Mouse (Mus musculus): ENCODE measurements at regions not wholly inside any gene's neighbourhood (a gene's known extent, or its start where the extent isn't known, plus 50 kb on each side); places are given as distances from the start of the nearest gene placed in this dataset.

DNA sequence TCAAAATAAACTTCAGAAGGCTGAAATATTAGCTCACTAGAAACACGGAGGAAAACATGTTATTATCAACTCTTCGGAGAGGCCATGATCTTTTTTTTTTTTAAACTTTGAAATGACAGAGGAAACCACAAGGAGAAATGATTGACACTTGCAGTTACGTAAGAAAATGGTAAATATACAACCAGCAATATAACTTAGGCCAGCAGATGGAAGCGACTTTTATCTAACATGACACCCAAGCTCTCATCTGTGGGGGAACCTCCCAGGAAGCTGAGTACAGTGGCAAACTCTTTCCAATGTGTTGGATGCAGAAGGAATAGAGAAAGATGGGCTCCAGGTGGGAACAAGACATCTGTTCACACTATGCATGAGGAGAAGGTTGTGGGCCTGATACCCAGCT lies 104.2 kb downstream of the Gm5426 start:
- Histone ChIP-seq H3K27me3 (ENCODE audit: control insufficient read depth, insufficient read depth, low read length) (no peaks in the 10 kb centered on the region), H3K36me3 (ENCODE audit: control insufficient read depth, insufficient read depth, low read length) (no peaks in the 10 kb centered on the region), H3K27ac (ENCODE audit: insufficient read depth, low read depth, low read length) (no peak overlapping the region), H3K4me3 (ENCODE audit: low read depth, low read length) (no peak overlapping the region), H3K4me1 (ENCODE audit: control insufficient read depth, insufficient read depth, insufficient read length, low read length) (no peaks in the 10 kb centered on the region)
- WGBS = 75% methylated on average over 4 of the region's 4 CpGs
- TF ChIP-seq CTCF (IDR thresholded peaks at IDR 0.05; ENCODE audit: extremely low read depth, insufficient read length, insufficient replicate concordance, low read depth, low read length) (no peak), POLR2A (IDR thresholded peaks at IDR 0.05; ENCODE audit: low read depth, low read length) (no peak)

GRCm38 (mm10) chr10:96253671-96254070 lies 117.3 kb downstream of the Gm5426 start:
- Histone ChIP-seq H3K4me3 (ENCODE audit: low read depth, low read length) (no peak overlapping the region), H3K27me3 (ENCODE audit: control insufficient read depth, insufficient read depth, low read length) (no peaks in the 10 kb centered on the region), H3K4me1 (ENCODE audit: control insufficient read depth, insufficient read depth, insufficient read length, low read length) (no peaks in the 10 kb centered on the region), H3K27ac (ENCODE audit: insufficient read depth, low read depth, low read length) (no peak overlapping the region), H3K36me3 (ENCODE audit: control insufficient read depth, insufficient read depth, low read length) (no peaks in the 10 kb centered on the region)
- TF ChIP-seq CTCF (IDR thresholded peaks at IDR 0.05; ENCODE audit: extremely low read depth, insufficient read length, insufficient replicate concordance, low read depth, low read length) (no peak), POLR2A (IDR thresholded peaks at IDR 0.05; ENCODE audit: low read depth, low read length) (no peak)

DNA sequence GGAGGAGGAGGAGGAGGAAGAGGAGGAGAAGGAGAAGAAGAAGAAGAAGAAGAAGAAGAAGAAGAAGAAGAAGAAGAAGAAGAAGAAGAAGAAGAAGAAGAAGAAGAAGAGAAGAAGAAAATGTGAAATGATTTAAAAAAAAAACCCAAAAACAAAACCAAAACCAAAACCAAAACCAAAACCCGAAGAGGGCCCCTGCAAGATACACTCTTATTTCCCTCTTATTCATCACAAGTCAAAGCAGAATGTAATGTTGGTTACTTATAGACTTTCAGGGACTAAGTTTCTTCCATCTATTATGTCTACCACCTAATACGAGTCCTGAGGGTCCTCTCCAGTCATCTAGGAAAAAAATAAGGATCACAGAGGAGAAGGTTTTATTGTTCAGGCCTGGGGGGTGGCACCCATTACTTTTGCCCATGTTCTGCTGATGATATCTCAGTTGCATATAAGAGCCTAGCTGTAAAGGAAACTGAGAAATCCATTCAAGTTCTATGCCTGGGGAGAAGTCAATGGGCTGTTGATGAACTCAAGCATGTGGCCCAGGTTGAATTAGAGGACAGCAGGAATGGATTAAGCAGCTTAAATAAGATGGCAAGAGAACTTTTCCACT lies 118.0 kb downstream of the Gm5426 start:
- 62% methylated on average over 2 of the region's 2 CpGs for WGBS
- H3K4me3 ChIP-seq (ENCODE audit: low read depth, low read length) = no peak overlapping the region
- H3K36me3 ChIP-seq (ENCODE audit: control insufficient read depth, insufficient read depth, low read length) = no peaks in the 10 kb centered on the region
- no peaks in the 10 kb centered on the region for H3K27me3 ChIP-seq (ENCODE audit: control insufficient read depth, insufficient read depth, low read length)
- H3K4me1 ChIP-seq (ENCODE audit: control insufficient read depth, insufficient read depth, insufficient read length, low read length) = no peaks in the 10 kb centered on the region
- TF ChIP-seq CTCF (IDR thresholded peaks at IDR 0.05; ENCODE audit: extremely low read depth, insufficient read length, insufficient replicate concordance, low read depth, low read length) (no peak), POLR2A (IDR thresholded peaks at IDR 0.05; ENCODE audit: low read depth, low read length) (no peak)
- H3K27ac ChIP-seq (ENCODE audit: insufficient read depth, low read depth, low read length) = no peak overlapping the region

DNA sequence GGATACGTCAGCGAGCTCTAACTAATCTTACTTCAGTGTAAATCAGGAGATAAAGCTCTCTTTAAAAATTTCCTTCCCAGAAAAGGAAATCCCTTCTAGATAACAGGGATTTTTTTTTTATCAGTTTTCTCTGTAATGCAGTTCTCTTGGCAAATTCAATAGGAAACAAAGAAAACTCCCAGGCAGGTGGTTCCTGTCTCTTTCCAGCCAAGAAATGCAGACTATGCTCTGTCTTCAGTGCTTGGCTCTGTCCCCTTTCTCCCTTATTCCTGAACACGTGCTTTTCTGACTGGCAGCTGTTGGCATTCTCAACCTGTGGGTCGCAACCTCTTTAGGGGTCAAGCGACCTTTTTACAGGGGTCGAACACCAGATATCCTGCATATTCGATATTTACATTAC lies 121.5 kb downstream of the Gm5426 start:
- H3K4me1 ChIP-seq (ENCODE audit: control insufficient read depth, insufficient read depth, insufficient read length, low read length) = no peaks in the 10 kb centered on the region
- WGBS = 80% methylated on average over 7 of the region's 7 CpGs
- no peak overlapping the region for H3K27ac ChIP-seq (ENCODE audit: insufficient read depth, low read depth, low read length)
- no peak overlapping the region for H3K4me3 ChIP-seq (ENCODE audit: low read depth, low read length)
- no peaks in the 10 kb centered on the region for H3K36me3 ChIP-seq (ENCODE audit: control insufficient read depth, insufficient read depth, low read length)
- no peak for TF ChIP-seq POLR2A (IDR thresholded peaks at IDR 0.05; ENCODE audit: low read depth, low read length)
- TF ChIP-seq CTCF (IDR thresholded peaks at IDR 0.05; ENCODE audit: extremely low read depth, insufficient read length, insufficient replicate concordance, low read depth, low read length) = no peak
- H3K27me3 ChIP-seq (ENCODE audit: control insufficient read depth, insufficient read depth, low read length) = no peaks in the 10 kb centered on the region

- WGBS = 82% methylated on average over 10 of the region's 10 CpGs
Observed at GRCm38 (mm10) chr10:96259242-96259641, 122.8 kb downstream of the Gm5426 start.

DNA sequence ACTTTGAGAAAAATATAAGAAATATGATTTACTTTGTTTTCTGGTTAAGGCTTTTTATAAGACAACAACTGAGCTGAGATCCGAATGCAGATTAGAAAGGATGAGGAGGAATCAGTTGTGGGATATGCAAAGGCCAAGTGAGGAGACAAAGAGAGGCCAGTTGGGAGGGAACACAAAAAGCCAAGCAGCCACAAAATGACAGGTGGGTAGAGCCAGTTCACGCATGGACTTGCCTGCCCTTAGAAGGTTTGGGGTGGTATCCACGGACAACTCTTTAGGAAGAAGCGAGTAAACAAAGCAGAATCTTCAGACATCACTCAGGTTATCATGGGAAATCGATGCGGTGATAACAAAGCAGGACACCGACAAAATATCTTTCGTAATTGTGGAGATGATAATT lies 123.2 kb downstream of the Gm5426 start:
- WGBS = 96% methylated on average over 8 of the region's 8 CpGs
- no peaks in the 10 kb centered on the region for H3K27me3 ChIP-seq (ENCODE audit: control insufficient read depth, insufficient read depth, low read length)
- no peak overlapping the region for H3K27ac ChIP-seq (ENCODE audit: insufficient read depth, low read depth, low read length)
- no peaks in the 10 kb centered on the region for H3K36me3 ChIP-seq (ENCODE audit: control insufficient read depth, insufficient read depth, low read length)
- TF ChIP-seq POLR2A (IDR thresholded peaks at IDR 0.05; ENCODE audit: low read depth, low read length) = no peak
- no peak for TF ChIP-seq CTCF (IDR thresholded peaks at IDR 0.05; ENCODE audit: extremely low read depth, insufficient read length, insufficient replicate concordance, low read depth, low read length)
- no peaks in the 10 kb centered on the region for H3K4me1 ChIP-seq (ENCODE audit: control insufficient read depth, insufficient read depth, insufficient read length, low read length)
- H3K4me3 ChIP-seq (ENCODE audit: low read depth, low read length) = no peak overlapping the region

More at GRCm38 (mm10) chr10:96259242-96259641, 122.8 kb downstream of the Gm5426 start:
- no peaks in the 10 kb centered on the region for H3K36me3 ChIP-seq (ENCODE audit: control insufficient read depth, insufficient read depth, low read length)
- TF ChIP-seq POLR2A (IDR thresholded peaks at IDR 0.05; ENCODE audit: low read depth, low read length) = no peak
- TF ChIP-seq CTCF (IDR thresholded peaks at IDR 0.05; ENCODE audit: extremely low read depth, insufficient read length, insufficient replicate concordance, low read depth, low read length) = no peak
- H3K27me3 ChIP-seq (ENCODE audit: control insufficient read depth, insufficient read depth, low read length) = no peaks in the 10 kb centered on the region
- no peak overlapping the region for H3K27ac ChIP-seq (ENCODE audit: insufficient read depth, low read depth, low read length)
- H3K4me1 ChIP-seq (ENCODE audit: control insufficient read depth, insufficient read depth, insufficient read length, low read length) = no peaks in the 10 kb centered on the region
- H3K4me3 ChIP-seq (ENCODE audit: low read depth, low read length) = no peak overlapping the region

DNA sequence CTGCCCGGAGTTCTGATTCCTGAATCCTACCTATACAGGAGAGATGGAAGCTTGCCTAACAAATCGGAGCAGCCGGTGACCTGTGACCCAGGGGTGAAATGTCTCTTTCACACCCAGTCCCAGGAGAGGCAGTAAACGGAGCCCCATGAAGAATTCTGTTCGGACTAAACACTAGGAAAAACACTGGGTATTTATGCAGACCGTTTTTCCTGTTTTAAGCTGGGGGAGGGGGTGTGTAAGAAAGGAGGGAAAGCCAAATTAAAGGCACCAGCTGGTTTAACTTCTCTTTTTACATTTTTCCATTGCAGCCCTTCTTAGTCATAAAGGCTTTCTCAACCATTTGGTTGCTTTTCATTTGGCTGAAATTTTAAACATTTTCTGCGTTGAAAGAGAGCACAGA lies 127.1 kb downstream of the Gm5426 start:
- no peak for TF ChIP-seq CTCF (IDR thresholded peaks at IDR 0.05; ENCODE audit: extremely low read depth, insufficient read length, insufficient replicate concordance, low read depth, low read length)
- Histone ChIP-seq H3K4me3 (ENCODE audit: low read depth, low read length) (no peak overlapping the region), H3K36me3 (ENCODE audit: control insufficient read depth, insufficient read depth, low read length) (no peaks in the 10 kb centered on the region), H3K27me3 (ENCODE audit: control insufficient read depth, insufficient read depth, low read length) (no peaks in the 10 kb centered on the region), H3K27ac (ENCODE audit: insufficient read depth, low read depth, low read length) (no peak overlapping the region), H3K4me1 (ENCODE audit: control insufficient read depth, insufficient read depth, insufficient read length, low read length) (no peaks in the 10 kb centered on the region)
- 29% methylated on average over 7 of the region's 7 CpGs for WGBS
